Mouse (Mus musculus) megakaryocyte, embryonic 14.5 days (primary cell): ENCODE measurements around the gene Phf1.

ENCODE experiments used
- FLI1 ChIP-seq: IDR thresholded peaks from 2 replicates; pipeline ENCODE4 v1.6.1; 2012; ENCODE audit warnings: low read length, inconsistent platforms, mixed read lengths
- GATA1 ChIP-seq: IDR thresholded peaks from 3 replicates; pipeline ENCODE4 v1.6.1; 2012; ENCODE audit warnings: mixed read lengths, low read length, inconsistent platforms, borderline replicate concordance

GRCm38 (mm10) chr17:26951406-26951805 is 18.6 kb downstream of the Phf1 start:
- TF ChIP-seq FLI1 (no peak), GATA1 (no peak)
